Mouse (Mus musculus) stomach, postnatal 0 days (tissue): ENCODE data around the gene Ccdc142. TPM values are rescaled to one million over a fixed set of nuclear protein-coding genes. Genes with fewer than 3 reads are reported as not detected.
A peak's percentile ranks its signal among the peaks of the same experiment; 100 is the strongest.

Source experiments
- ATAC-seq: fragments of 200-750 bp; cut with Nextera tagmentation; 2 replicates; pipeline ENCODE4 v1.8.0; 2017; ENCODE audit not compliant: low FRiP score, low TSS enrichment
- DNase-seq: peaks from one replicate; pipeline ENCODE4 v3.0.0-alpha.2; 2016; ENCODE audit warnings: low spot score
- H3K27ac ChIP-seq: fragments of 300-500 bp; sonication (generic); replicated peaks from 2 replicates; pipeline ENCODE4 v1.5.1; 2014; ENCODE audit warnings: mild to moderate bottlenecking, control low read depth
- H3K27me3 ChIP-seq: fragments of 300-500 bp; sonication (generic); 2 replicates; pipeline ENCODE4 v1.6.1; 2014; ENCODE audit warnings: low read length; ENCODE audit not compliant: control insufficient read depth, insufficient read depth
- H3K36me3 ChIP-seq: fragments of 300-500 bp; sonication (generic); 2 replicates; pipeline ENCODE4 v1.6.1; 2014; ENCODE audit warnings: low read length, mixed read lengths; ENCODE audit not compliant: control insufficient read depth, insufficient read depth
- H3K4me1 ChIP-seq: fragments of 300-500 bp; sonication (generic); replicated peaks from 2 replicates; pipeline ENCODE4 v1.6.1; 2014; ENCODE audit warnings: antibody characterized with exemption; ENCODE audit not compliant: control insufficient read depth, insufficient read depth
- H3K4me2 ChIP-seq: fragments of 300-500 bp; sonication (generic); replicated peaks from 2 replicates; pipeline ENCODE4 v1.6.1; 2014; ENCODE audit warnings: low read depth, mild to moderate bottlenecking, control low read depth, moderate library complexity
- H3K4me3 ChIP-seq: fragments of 300-500 bp; sonication (generic); 2 replicates; pipeline ENCODE4 v1.5.1; 2014; ENCODE audit warnings: low read depth, low read length, control low read depth
- H3K9ac ChIP-seq: fragments of 300-500 bp; sonication (generic); 2 replicates; pipeline ENCODE4 v1.6.1; 2014; ENCODE audit warnings: mild to moderate bottlenecking, low read length, control low read depth, mixed read lengths
- H3K9me3 ChIP-seq: fragments of 300-500 bp; sonication (generic); 2 replicates; pipeline ENCODE4 v1.6.1; 2016; ENCODE audit warnings: low read length; ENCODE audit not compliant: control insufficient read depth
- CTCF ChIP-seq: IDR thresholded peaks from 2 replicates; pipeline ENCODE4 v1.5.1; 2016; ENCODE audit warnings: antibody characterized with exemption, low read depth, mild to moderate bottlenecking, moderate library complexity
- EP300 ChIP-seq: optimal IDR thresholded peaks from 2 replicates; pipeline ENCODE3; 2016; ENCODE audit warnings: antibody characterized with exemption
- WGBS: fragments of 180-500 bp; shearing (Covaris S2); extraction: QIAGEN DNeasy Blood & Tissue Kit; methylation state at CpG from one replicate; pipeline ENCODE4 v1.1.7; 2014; 5-methylcytosine and 5-hydroxymethylcytosine counted together
- polyA plus RNA-seq: library from polyadenylated mRNA; unstranded; fragments of >200 nt; fragmentation: Nextera tagmentation; extraction: Ambion mirVana; gene quantifications from 2 replicates; pipeline ENCODE4 v1.2.1, GENCODE M21; 2015

Ccdc142 gene
- polyA plus RNA-seq, 1 experiment from 2014 or later, result 1.1 TPM

DNA sequence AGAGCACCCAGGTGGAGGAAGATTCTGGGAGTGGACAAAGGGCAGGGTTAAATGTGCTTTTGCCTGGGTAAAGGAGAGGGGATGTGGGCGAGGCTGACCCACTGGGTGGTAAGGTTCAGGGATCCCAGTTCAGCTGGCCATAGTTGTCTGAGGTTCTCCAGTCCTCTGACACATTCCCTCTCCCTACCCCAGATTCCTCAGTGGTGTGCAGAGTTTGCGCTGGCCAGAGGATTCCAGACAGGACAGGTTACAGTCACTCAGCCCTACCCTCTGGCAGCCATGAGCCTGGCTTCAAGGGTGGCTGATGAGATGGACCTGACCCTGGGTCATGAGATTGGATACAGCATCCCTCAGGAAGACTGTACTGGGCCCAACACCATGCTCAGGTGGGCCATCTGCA, 42.7 kb upstream of the Ccdc142 start:
- H3K27me3 ChIP-seq, result no peaks in the 10 kb centered on the region
- no peak overlapping the region for H3K4me3 ChIP-seq
- WGBS, result 92% methylated on average over 2 of the region's 2 CpGs

DNA sequence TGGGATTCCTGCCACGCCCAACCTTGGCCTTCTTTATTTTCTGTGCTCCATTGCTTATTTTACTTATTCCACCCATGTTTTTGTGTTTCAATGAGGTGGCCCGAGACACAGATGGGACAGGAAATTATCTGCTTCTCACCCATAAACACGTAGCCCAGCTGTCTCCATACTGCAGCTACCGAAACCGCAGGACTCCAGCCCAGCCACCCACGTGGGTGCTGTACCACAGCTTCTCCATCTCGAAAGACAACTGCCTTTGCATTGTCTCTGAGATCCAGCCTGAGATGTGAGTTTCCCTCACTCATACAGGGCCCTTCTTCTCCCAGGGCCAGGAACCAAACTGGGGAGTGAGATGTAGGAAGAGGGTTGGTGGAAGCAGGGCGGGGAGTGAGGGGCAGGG, 35.4 kb upstream of the Ccdc142 start:
- no peak for TF ChIP-seq EP300
- no peak for TF ChIP-seq CTCF
- H3K4me1 ChIP-seq, result no peaks in the 10 kb centered on the region
- no peak overlapping the region for H3K27ac ChIP-seq
- H3K9ac ChIP-seq, result no peak overlapping the region
- H3K4me3 ChIP-seq, result no peak overlapping the region
- peaks cover 23% of the 10 kb centered on the region; the same call in 1 of the 2 replicates for H3K27me3 ChIP-seq
- no peak for DNase-seq
- WGBS, result 38% methylated on average over 8 of the region's 8 CpGs
- ATAC-seq, result no peak
- H3K9me3 ChIP-seq, result no peaks in the 10 kb centered on the region
- no peak overlapping the region for H3K4me2 ChIP-seq
- H3K36me3 ChIP-seq, result no peaks in the 10 kb centered on the region

More for the DNA sequence above, 42.7 kb upstream of the Ccdc142 start:
- H3K9me3 ChIP-seq, result no peaks in the 10 kb centered on the region
- H3K27ac ChIP-seq, result peak overlapping the region; percentile 53; the same call in 1 of the 2 replicates
- H3K4me1 ChIP-seq, result no peaks in the 10 kb centered on the region; the same call in 1 of the 2 replicates
- H3K4me2 ChIP-seq, result peak overlapping the region; percentile 43
- DNase-seq (no peak), ATAC-seq (no peak)
- H3K36me3 ChIP-seq, result peaks cover 11% of the 10 kb centered on the region
- H3K9ac ChIP-seq, result 0 out of 2 replicates have a peak overlapping the region, but pooled peaks have one; percentile 27
- TF ChIP-seq EP300 (no peak), CTCF (no peak)

GRCm38 (mm10) chr6:83066441-83066840, 35.0 kb upstream of the Ccdc142 start:
- Histone ChIP-seq H3K4me1 (no peaks in the 10 kb centered on the region), H3K9me3 (no peaks in the 10 kb centered on the region), H3K4me3 (no peak overlapping the region), H3K27ac (no peak overlapping the region), H3K27me3 (peaks cover 28% of the 10 kb centered on the region), H3K36me3 (no peaks in the 10 kb centered on the region), H3K9ac (no peak overlapping the region), H3K4me2 (no peak overlapping the region)
- TF ChIP-seq EP300 (no peak), CTCF (no peak)
- 44% methylated on average over 6 of the region's 6 CpGs for WGBS
- ATAC-seq, result no peak
- DNase-seq, result no peak

DNA sequence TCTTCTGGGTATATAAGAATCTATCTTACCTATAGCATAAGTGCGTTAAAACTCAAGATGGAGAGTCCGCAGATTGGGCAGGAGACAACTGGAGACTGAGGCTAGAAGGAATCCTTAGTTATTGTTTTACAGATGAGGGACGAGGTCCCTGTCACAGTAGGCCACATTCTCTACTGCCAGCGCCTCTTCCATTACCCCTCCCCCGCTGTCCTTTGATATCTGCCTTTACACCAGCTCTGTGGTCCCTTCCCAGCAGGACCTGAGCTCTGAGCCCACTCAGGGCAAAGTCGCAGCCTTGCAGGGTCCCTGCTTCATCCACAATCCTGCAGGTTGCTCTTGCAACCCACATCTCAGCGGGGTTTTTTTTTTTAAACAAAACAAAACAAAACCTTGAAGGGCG, 33.2 kb upstream of the Ccdc142 start:
- H3K9me3 ChIP-seq, result no peaks in the 10 kb centered on the region
- ATAC-seq (no peak), DNase-seq (no peak)
- no peaks in the 10 kb centered on the region for H3K4me1 ChIP-seq
- peaks cover 40% of the 10 kb centered on the region for H3K27me3 ChIP-seq
- no peak overlapping the region for H3K9ac ChIP-seq
- no peak overlapping the region for H3K4me2 ChIP-seq
- 16% methylated on average over 8 of the region's 8 CpGs for WGBS
- TF ChIP-seq CTCF, result no peak
- TF ChIP-seq EP300, result no peak
- H3K36me3 ChIP-seq, result no peaks in the 10 kb centered on the region
- peak overlapping the region; percentile 28 for H3K4me3 ChIP-seq
- H3K27ac ChIP-seq, result no peak overlapping the region

DNA sequence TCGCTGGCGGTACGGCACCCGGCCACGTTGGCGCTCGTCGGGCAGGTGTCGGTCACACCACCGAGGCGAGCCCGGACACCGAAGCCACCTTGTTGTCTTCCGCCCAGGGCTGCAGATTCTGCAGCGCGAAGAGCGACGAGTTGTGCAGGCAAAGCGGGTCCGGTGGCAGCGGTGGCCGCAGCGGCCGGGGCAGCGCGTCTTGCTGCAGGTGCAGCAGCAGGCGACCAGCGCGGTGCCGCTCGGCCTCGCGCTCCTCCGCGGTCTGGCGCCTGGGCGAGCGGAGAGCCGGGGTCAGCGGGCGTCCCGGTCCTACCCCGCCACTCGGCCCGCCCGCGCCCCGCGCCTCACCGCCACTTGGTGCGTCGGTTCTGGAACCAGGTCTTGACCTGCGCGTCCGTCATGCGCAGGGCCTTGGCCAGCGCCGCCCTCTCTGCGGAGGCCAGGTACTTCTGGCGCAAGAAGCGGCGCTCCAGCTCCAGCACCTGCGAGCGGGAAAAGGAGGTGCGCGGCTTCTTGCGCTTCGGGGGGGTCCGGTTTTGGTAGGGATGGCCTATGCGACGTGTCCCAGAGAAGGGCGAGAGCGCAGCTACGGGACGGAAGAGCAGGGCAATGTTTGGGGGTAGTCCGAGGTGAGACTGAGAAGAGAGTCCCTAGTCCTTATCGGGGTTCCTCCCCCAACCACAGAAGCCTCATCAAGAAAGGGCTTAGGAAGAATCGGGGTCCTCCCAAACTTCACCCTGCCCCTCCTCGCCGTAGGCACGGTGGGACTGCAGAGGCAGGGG, 32.5 kb upstream of the Ccdc142 start:
- 1% methylated on average over 81 of the region's 81 CpGs for WGBS
- DNase-seq (peak; percentile 41), ATAC-seq (peak; percentile 24; the same call in 1 of the 2 replicates)
- Histone ChIP-seq H3K27ac (no peak overlapping the region), H3K27me3 (peaks cover 44% of the 10 kb centered on the region), H3K36me3 (no peaks in the 10 kb centered on the region), H3K9ac (no peak overlapping the region), H3K4me3 (peak overlapping the region; percentile 28), H3K4me1 (no peaks in the 10 kb centered on the region), H3K9me3 (no peaks in the 10 kb centered on the region), H3K4me2 (peak overlapping the region; percentile 49)
- TF ChIP-seq CTCF, result 0 out of 2 replicates have a peak, but pooled peaks have one; percentile 25
- TF ChIP-seq EP300, result no peak
